Mouse (Mus musculus): ENCODE measurements at regions not wholly inside any gene's neighbourhood (a gene's known extent, or its start where the extent isn't known, plus 50 kb on each side); places are given as distances from the start of the nearest gene placed in this dataset.

- DNase-seq (ENCODE audit: extremely low spot score in 1 of 2, low spot score in 1 of 2), result no peak
These were observed 662.4 kb upstream of the Jmjd1c start for GRCm38 (mm10) chr10:66433490-66433889.

DNA sequence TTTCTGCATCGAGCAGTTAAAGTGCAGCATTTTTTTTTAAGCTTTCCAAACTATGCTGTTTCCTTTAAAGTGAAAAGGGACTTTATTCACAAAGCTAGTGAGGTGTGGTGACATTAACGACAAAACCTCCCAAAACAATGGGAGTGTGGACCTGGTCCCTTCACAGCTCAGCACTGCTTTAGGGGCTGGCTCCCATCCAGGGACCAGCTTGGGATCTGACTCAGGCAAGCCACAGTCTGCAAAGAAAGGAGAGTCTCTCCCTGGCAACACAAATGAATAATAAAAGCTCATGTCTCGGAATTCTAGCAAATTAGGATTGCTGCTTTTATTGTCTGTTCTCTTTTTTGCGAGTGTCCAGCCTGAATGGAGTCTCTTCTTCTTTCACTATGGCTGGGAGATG, 625.2 kb upstream of the Jmjd1c start:
- peak; percentile 8 to 14 for DNase-seq (ENCODE audit: extremely low spot score in 1 of 2, low spot score in 1 of 2)

GRCm38 (mm10) chr10:66472038-66472437, 623.9 kb upstream of the Jmjd1c start:
- no peak for DNase-seq (ENCODE audit: extremely low spot score in 1 of 2, low spot score in 1 of 2)

DNA sequence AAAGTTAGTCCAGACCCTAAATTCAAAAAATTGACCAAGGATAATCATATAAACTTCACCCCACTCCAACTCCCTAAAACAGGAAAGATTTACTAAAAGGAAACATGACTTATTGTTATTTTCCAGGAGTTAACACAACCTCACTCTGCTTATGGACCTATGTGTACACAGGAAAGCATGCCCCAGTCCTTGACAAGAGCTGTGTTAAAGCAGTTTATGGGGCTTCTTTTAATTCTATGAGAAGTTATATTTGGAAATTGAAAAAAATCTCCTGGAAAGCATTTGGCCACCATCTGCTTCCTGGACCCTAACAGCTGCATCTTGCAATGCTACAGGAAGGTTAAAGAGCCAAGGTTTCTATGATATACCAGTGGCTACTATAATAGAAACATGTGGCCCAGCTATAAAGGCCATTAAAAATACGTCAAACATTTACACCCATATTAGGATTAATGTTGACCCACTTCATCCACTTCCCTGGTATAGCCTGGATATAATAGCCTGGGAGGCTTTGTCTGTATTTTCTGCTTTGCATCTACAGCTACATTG, 620.7 kb upstream of the Jmjd1c start:
- no peak for DNase-seq (ENCODE audit: extremely low spot score in 1 of 2, low spot score in 1 of 2)

DNA sequence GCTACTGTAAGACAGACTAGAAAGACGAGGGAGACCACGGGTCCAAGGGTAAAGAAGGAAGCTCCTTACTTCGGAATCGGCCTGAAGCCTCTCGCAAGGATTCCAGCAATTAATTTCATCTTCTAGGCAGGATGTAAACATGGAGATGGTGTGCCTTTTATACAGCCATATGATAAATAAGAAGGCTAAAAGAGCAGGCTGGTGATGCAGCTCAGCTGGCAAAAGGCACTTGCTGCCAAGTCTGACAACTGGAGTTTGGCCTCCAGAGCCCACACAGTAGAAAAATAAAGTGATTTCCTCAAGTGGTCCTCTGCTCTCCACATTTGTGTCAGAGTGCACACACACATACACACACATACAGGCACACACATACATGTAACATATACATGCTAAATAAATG, 605.1 kb upstream of the Jmjd1c start:
- DNase-seq (ENCODE audit: extremely low spot score in 1 of 2, low spot score in 1 of 2), result no peak

DNA sequence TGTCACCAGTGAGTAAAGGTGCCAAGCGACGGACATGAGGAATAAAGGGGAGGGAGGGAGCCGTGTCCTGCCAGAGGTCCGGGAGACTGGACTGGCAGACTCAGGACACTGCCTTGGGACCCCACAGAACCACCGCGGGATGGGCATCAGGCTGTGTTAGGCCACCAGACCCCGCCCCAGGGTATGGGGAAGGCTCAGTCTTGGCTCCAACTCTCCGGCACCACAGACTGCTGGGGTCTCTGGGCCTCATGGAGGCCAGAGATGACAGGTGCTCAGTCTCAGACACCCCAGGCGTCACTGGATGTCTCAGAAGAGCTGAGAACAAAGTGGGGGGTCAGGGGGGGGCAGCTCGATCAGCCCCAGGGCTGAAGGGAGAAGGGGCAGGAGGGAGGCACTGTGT, 604.1 kb upstream of the Jmjd1c start:
- no peak for DNase-seq (ENCODE audit: extremely low spot score in 1 of 2, low spot score in 1 of 2)

GRCm38 (mm10) chr10:66539846-66540245, 556.1 kb upstream of the Jmjd1c start:
- no peak for DNase-seq (ENCODE audit: extremely low spot score in 1 of 2, low spot score in 1 of 2)

- DNase-seq (ENCODE audit: extremely low spot score in 1 of 2, low spot score in 1 of 2), result no peak
These were observed 549.3 kb upstream of the Jmjd1c start for GRCm38 (mm10) chr10:66546656-66547055.

DNA sequence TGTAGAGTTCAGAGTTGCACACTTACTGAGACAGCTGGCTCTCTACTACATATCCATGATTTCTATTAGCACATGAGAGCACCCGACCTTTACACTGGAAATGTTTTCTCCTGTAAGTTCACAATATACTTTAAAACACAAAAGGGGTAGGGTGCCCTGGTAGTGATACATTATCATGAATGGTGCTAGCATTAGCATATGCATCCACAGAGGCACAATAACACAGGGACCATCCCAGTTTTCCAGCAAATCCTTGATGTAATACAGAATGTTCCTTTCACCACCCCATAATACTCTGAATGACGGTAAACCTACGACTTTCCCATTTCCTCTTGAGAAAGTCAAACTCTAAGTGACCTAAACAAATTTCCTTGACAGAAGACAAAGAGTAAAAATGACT, 548.3 kb upstream of the Jmjd1c start:
- no peak for DNase-seq (ENCODE audit: extremely low spot score in 1 of 2, low spot score in 1 of 2)

DNA sequence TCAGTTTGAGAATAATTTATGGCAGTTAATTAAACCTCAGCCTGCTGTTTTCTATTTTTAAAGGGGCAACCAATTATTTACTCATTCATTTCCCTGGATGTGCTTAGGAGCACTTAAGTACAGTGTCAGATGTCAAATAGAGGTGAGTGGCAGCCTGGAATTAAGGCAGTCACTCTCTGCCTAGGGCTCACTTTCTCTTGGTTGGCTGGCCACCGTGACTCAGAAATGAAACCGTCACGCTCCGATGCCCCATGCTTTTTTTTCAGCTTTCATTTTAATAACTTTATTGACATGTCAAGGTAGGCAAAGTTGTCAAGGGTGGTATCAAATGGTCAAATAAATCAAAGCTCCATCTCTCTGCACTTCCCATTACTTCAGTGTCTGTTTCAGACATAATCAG, 547.9 kb upstream of the Jmjd1c start:
- DNase-seq (ENCODE audit: extremely low spot score in 1 of 2, low spot score in 1 of 2), result no peak

- DNase-seq (ENCODE audit: extremely low spot score in 1 of 2, low spot score in 1 of 2), result no peak
These were observed 543.0 kb upstream of the Jmjd1c start for GRCm38 (mm10) chr10:66552919-66553318.

GRCm38 (mm10) chr10:66554259-66554658, 541.7 kb upstream of the Jmjd1c start:
- DNase-seq (ENCODE audit: extremely low spot score in 1 of 2, low spot score in 1 of 2), result no peak

DNA sequence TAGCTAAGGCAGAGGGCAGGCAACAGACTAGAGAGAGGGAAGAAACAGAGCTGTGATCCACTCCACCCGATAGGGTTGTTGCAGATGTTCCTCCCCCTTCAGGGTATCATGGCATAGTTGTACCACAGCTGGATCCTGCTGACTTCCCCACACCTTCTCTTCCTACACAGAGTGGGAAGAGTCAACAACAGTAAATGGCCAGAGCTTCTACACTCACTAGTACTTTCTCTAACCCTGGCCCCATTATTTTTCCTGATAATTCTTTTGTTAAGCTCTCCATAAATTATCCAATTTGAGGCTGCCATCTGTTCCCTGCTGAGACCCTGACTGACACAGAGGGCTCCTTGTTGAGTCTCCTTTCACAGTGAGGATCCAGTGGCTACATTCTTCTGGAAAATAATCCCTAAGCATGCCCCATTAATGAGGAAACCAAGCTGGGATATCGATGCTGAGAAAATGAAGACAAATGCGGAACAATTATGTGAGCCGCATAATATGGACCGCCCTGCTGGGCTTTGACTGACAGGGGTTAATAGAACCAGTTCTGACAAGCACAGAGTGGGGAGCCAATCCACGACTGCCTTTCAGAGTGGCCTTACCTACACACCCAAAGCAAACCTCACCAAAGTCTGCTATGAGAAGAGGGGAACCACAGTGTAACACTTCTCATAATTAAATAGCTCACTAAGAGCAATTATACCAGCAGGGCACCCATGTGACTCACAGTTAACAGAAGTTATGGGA, 537.7 kb upstream of the Jmjd1c start:
- DNase-seq (ENCODE audit: extremely low spot score in 1 of 2, low spot score in 1 of 2), result no peak

DNA sequence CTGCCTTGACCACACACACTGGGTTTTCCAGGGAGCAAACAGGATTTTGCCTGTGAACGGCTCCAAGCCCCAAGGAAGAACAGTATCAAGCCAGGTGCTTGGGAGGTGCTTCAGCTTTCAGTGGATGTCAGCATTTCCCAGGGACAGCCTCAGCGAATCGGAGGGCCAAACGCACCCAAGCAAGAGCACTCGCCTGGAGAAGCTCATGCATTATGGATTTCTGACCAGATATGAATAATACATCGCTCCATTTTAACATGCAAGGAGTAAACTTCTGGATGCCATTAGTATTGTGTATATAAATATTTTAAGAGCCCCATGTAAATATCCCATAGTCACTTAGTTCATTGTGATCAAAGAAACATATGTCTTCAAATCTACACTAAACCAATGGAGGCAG, 530.6 kb upstream of the Jmjd1c start:
- DNase-seq (ENCODE audit: extremely low spot score in 1 of 2, low spot score in 1 of 2), result no peak

DNA sequence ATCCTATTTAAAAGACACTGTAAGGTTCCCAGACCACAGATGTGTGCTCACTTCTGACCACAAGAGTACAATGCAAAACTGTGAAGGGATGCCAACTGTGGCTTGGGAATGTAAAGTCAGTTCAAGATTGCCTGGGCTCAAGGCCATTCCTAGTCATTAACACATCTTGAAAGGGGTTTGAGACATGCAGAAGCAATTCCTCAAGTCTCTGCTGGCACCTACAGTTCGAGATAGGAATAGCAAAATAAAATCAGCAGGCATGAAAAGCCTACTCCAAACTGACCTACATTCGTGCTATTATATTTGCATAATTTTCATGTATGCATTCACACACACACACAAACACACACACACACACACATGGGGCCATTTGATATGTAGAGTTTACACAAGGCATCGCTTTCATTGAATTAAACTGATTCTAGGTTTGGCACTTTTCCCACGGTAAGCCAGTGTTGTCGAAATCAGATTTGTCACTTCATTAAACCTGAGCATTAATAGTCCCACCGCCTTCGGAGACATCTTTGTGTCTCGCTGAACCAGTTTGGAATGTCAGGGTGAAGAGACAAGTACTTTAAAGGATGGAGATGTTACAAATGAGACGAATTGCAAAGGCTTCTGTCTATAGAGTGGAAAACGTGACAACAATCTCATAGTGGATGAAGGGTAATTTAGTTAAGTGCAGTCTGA, 520.9 kb upstream of the Jmjd1c start:
- DNase-seq (ENCODE audit: extremely low spot score in 1 of 2, low spot score in 1 of 2), result peak; percentile 9 to 15

GRCm38 (mm10) chr10:66593001-66593400, 502.9 kb upstream of the Jmjd1c start:
- DNase-seq (ENCODE audit: extremely low spot score in 1 of 2, low spot score in 1 of 2), result no peak

GRCm38 (mm10) chr10:66593506-66593905, 502.4 kb upstream of the Jmjd1c start:
- DNase-seq (ENCODE audit: extremely low spot score in 1 of 2, low spot score in 1 of 2), result no peak

GRCm38 (mm10) chr10:66597952-66598351, 498.0 kb upstream of the Jmjd1c start:
- DNase-seq (ENCODE audit: extremely low spot score in 1 of 2, low spot score in 1 of 2), result no peak

- DNase-seq (ENCODE audit: extremely low spot score in 1 of 2, low spot score in 1 of 2), result no peak
These were observed 488.8 kb upstream of the Jmjd1c start for GRCm38 (mm10) chr10:66607141-66607540.

DNA sequence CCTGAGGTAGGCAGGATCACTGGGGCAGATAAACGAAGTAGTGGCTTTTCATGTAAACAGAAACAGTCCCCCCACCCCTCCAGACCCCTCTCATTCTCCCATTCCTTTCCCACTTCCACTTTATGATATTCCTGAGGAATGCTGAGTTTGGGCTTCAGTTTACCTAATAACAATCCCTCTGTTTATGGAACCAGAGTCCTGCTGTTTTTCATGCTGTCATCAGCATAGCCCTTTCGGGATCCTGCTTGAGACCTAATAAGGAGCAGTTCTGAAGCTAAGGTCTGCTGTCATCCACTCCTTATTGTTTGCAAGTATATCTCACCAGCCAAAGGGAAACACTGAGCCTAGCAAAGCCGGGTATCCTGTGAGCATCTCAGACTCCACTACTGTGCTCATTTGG, 479.6 kb upstream of the Jmjd1c start:
- no peak for DNase-seq (ENCODE audit: extremely low spot score in 1 of 2, low spot score in 1 of 2)

DNA sequence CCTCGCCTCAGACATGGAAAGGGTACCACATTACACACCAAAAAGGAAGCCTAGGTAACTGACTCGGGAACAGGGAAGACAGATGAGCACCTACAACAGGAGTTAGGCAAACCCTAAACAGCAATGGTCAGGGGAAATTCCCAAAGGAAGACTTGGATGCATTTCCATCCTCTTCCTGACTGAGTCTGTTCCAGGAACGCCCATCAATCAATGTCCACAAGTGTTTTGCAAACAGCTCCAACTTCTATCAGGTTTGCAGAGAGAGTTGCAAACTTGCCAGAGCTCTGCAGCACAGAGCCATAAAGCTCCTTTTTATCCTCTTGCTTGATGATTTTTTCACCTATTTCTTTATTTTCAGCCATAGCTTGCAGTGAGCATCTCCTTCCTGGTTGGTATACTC, 464.9 kb upstream of the Jmjd1c start:
- no peak for DNase-seq (ENCODE audit: extremely low spot score in 1 of 2, low spot score in 1 of 2)

Data from layer of hippocampus, postnatal 25 days (tissue).